Mouse (Mus musculus) erythroblast, embryonic 14.5 days (primary cell): ENCODE measurements around the gene Eif4g3.

Experiments
- GATA1 ChIP-seq: IDR thresholded peaks from 2 replicates; pipeline ENCODE4 v1.6.1; 2012; ENCODE audit warnings: low read length, inconsistent platforms, mixed read lengths
- TAL1 ChIP-seq: IDR thresholded peaks from 3 replicates; pipeline ENCODE4 v1.6.1; 2012; ENCODE audit warnings: low read length, inconsistent platforms, mixed read lengths

- TF ChIP-seq GATA1, result no peak
- TF ChIP-seq TAL1, result no peak
Measured at GRCm38 (mm10) chr4:138153980-138154379, 161.2 kb downstream of the Eif4g3 start.
